Mouse (Mus musculus): ENCODE results near the gene Sema3a. TPM values are rescaled to one million over a fixed set of nuclear protein-coding genes. Genes with fewer than 3 reads are reported as not detected.
A peak's percentile ranks its signal among the peaks of the same experiment; 100 is the strongest.

Sema3a gene
- polyA plus RNA-seq, 1 experiment = 13.3 TPM

DNA sequence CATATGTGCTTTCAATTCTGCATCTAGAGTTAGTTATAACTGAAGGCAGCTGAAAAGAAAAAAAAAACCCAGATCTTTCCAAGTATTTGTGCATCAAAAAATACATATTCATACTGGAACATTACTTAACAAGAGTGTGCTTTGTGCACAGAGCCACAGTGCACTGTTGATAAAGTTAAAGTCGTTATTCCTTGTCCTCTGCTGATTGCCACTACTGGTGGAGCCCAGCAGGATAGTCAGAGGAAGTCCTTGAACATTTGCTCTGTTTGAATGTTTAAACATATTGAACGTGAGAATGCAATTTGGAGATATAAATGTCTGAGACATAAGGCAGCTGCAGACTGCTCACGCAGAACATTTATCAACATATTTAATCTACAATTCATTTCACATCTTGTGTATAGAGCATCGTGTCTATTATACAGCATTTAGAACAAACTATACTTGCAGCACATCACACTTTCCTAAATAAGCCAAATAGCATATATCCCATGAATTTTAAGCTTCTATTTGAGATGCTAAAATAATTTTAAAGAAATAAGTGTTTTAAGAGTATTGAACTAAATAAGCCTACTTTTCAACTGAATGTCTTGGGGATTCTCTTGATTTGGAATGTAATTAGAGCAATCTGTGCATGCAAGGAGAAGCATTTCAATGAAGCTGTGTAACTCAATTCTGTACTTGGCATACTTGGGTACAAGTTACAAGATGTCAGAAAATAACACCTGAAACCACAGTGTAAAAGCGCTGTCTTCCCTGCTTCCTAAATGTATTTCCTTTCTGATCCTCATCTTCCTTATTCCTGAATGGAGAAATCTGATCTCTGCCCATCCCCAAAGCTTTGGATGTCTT, 32.8 kb downstream of the Sema3a start:
- TF ChIP-seq CTCF (IDR thresholded peaks at IDR 0.05; ENCODE audit: borderline replicate concordance, extremely low read depth, insufficient read depth, insufficient read length) (no peak), POLR2A (IDR thresholded peaks at IDR 0.05; ENCODE audit: borderline replicate concordance, extremely low read depth, insufficient read depth, insufficient read length, poor library complexity, severe bottlenecking) (no peak)
- DNase-seq (ENCODE audit: low read depth) = peak; percentile 11

DNA sequence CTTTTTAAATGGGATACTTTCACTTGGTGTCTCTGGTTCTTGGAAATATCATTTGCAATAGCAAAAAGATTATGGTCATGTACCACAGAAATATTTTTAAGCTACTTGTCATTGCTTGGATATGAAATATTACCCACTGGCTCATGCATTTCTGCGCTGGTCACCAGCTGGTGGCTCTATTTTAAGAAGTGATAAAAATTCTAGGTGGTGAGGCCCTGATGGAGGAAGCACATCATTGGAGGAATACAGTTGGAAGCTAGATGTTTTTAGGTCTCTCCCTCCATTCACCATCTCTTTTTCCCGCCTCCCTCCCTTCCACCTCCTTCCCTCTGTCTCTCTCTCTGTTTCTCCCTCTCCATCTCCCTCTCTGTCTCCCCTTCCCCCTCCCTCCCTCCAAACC, 57.0 kb downstream of the Sema3a start:
- TF ChIP-seq CTCF (IDR thresholded peaks at IDR 0.05; ENCODE audit: borderline replicate concordance, extremely low read depth, insufficient read depth, insufficient read length) (no peak), POLR2A (IDR thresholded peaks at IDR 0.05; ENCODE audit: borderline replicate concordance, extremely low read depth, insufficient read depth, insufficient read length, poor library complexity, severe bottlenecking) (no peak)
- no peak for DNase-seq (ENCODE audit: low read depth)

DNA sequence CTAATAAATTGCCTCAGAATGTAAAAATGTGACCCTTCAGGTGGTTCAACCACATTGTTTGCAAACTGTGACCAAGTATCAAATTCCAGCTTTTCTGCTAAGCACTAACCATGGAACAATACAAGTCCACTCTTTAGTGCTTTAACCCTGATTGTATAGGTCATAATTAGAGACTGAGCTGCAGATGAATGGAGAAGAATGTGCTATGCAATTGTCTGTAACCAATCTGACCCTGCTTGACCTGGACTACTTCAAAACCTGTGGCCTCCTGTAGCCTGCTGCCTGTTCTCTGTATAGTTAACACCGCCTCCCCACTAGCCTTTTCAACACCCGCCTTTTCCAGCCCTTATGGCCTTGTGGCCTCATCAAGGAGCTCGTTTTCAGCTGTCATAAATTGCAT, 72.7 kb downstream of the Sema3a start:
- no peak for TF ChIP-seq POLR2A (IDR thresholded peaks at IDR 0.05; ENCODE audit: borderline replicate concordance, extremely low read depth, insufficient read depth, insufficient read length, poor library complexity, severe bottlenecking)
- no peak for TF ChIP-seq CTCF (IDR thresholded peaks at IDR 0.05; ENCODE audit: borderline replicate concordance, extremely low read depth, insufficient read depth, insufficient read length)
- DNase-seq (ENCODE audit: low read depth) = peak; percentile 5

DNA sequence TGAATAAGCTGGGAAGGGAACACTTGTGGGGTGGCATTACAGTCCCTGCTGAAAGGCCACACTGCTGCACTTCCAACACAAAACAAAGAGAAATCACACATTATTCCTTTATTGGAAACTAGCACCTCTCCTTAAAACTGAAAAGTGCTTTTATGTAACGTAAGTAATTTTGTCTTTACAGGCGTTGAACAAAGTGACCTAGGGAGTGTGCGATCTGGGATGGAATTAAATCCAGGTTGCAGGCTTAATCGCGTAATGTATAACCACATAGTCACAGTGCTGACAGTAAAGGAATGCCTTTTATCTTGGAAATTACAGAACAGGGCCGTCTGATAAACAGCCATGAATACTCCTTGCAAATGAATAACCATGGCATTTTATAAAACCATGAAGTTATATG, 74.5 kb downstream of the Sema3a start:
- TF ChIP-seq CTCF (IDR thresholded peaks at IDR 0.05; ENCODE audit: borderline replicate concordance, extremely low read depth, insufficient read depth, insufficient read length) (no peak), POLR2A (IDR thresholded peaks at IDR 0.05; ENCODE audit: borderline replicate concordance, extremely low read depth, insufficient read depth, insufficient read length, poor library complexity, severe bottlenecking) (no peak)
- DNase-seq (ENCODE audit: low read depth) = peak; percentile 7

DNA sequence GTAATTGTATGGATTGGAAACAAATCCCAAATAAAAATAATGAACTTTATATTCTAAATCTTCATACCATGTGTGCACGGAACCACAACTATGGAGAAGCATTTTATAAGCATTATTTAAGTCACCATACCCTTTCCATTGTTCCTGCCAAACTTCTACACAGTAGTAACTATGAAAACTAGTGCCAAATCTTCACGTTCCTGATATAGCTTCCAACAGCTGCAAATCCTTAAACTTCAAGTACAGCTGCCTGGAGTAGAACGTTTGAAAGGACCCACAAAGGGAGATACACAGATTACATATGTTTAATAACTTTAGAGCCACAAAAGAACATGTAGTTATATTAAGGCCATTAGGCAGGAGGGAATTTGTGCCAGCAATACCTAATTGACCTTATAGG, 130.1 kb downstream of the Sema3a start:
- TF ChIP-seq POLR2A (IDR thresholded peaks at IDR 0.05; ENCODE audit: borderline replicate concordance, extremely low read depth, insufficient read depth, insufficient read length, poor library complexity, severe bottlenecking) (no peak), CTCF (IDR thresholded peaks at IDR 0.05; ENCODE audit: borderline replicate concordance, extremely low read depth, insufficient read depth, insufficient read length) (no peak)
- no peak for DNase-seq (ENCODE audit: low read depth)

DNA sequence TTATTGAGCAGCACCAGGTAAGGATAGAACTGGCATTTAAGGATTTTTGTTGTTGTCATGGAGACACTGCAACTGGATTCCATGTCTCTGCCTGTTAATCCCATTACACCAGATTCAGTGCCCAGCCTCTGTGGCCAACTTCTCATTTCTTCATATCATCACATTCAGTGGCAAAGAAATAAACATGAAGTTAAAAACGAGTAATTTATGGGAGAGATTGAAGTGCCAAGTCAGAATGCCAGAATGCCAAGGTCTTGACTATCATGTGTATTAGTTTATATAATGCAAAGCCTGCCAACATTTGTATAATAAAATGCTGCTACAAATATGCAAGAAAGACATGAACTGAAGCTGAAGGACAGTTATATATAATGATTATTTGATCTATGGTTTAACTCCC, 131.1 kb downstream of the Sema3a start:
- no peak for DNase-seq (ENCODE audit: low read depth)
- TF ChIP-seq CTCF (IDR thresholded peaks at IDR 0.05; ENCODE audit: borderline replicate concordance, extremely low read depth, insufficient read depth, insufficient read length) (no peak), POLR2A (IDR thresholded peaks at IDR 0.05; ENCODE audit: borderline replicate concordance, extremely low read depth, insufficient read depth, insufficient read length, poor library complexity, severe bottlenecking) (no peak)

DNA sequence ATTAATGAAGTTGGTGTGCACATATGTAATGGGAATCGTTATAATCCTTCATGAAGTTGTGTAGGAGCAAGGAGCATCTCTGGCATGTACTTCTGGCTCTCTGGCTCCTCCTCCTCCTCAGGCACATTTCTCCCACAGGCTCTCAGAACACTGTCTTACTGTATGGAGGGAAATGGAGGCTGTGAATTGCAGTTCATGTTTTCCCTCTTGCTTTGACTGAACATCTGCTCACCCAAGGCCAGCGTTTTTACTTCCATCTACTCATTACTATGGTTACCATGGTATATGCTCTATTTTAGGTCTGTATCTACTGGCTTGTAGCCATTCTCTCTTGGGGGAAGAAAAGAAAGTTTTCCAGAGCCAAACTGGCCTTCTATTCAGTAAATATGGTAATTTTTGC, 137.9 kb downstream of the Sema3a start:
- no peak for TF ChIP-seq CTCF (IDR thresholded peaks at IDR 0.05; ENCODE audit: borderline replicate concordance, extremely low read depth, insufficient read depth, insufficient read length)
- TF ChIP-seq POLR2A (IDR thresholded peaks at IDR 0.05; ENCODE audit: borderline replicate concordance, extremely low read depth, insufficient read depth, insufficient read length, poor library complexity, severe bottlenecking) = no peak
- peak; percentile 87 for DNase-seq (ENCODE audit: low read depth)

DNA sequence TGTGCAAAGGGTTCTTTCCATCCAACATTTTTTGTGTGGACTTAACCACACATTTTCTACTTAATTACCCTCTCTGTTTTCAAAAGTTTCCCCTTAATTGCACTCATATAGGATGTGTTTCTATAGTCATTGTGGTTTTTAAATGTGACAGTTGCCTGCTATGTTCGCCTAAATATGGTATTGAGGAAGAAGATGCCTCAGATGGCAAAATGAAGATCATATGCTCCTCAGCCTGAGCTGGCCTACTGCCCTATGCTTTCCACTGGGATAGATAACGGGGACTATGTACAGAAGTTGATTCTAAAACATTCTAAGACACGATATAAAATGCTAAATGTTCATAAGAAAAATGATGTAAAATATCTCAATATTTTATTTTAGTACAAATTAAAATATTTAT, 138.3 kb downstream of the Sema3a start:
- TF ChIP-seq POLR2A (IDR thresholded peaks at IDR 0.05; ENCODE audit: borderline replicate concordance, extremely low read depth, insufficient read depth, insufficient read length, poor library complexity, severe bottlenecking) = no peak
- TF ChIP-seq CTCF (IDR thresholded peaks at IDR 0.05; ENCODE audit: borderline replicate concordance, extremely low read depth, insufficient read depth, insufficient read length) = no peak
- DNase-seq (ENCODE audit: low read depth) = no peak

DNA sequence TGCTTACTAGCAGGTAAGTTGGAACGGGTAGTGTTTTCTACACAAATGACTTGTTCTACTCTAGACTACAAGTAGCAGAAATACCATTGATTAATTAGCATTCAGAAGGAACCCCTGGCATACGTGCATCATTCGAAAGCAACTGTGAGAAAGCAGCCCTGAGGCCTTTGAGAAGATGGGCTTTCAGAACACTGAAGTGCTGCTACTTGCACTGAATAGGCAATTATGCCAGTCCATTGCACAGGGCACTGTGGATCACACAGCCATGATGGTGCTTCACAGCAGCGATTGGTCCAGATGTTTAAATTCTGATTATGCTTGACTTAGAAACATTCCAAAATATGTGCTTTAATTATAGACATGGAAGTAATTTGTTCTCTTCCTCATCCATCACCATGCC, 187.5 kb downstream of the Sema3a start:
- DNase-seq (ENCODE audit: low read depth) = peak; percentile 86
- no peak for TF ChIP-seq CTCF (IDR thresholded peaks at IDR 0.05; ENCODE audit: borderline replicate concordance, extremely low read depth, insufficient read depth, insufficient read length)

DNA sequence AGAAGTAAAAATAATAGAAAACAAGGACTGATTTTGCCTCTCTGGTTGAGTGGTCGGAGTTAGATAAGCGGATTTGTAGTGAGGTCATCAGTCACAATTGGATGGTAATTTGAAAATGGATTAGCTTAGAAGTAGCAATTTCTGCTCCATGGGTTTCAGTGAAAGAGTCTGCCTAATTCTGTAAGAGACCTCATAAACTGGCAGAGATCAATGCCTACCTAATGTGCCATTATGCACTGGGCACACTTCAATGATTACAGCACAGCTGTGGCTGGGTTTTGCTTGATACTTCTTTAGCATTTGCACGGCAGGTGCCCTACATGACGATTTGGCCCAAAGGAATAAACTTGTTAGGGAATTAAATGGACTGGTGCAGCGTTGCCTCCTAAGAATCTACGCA, 188.8 kb downstream of the Sema3a start:
- DNase-seq (ENCODE audit: low read depth) = peak; percentile 84
- TF ChIP-seq CTCF (IDR thresholded peaks at IDR 0.05; ENCODE audit: borderline replicate concordance, extremely low read depth, insufficient read depth, insufficient read length) = no peak
- no peak for TF ChIP-seq POLR2A (IDR thresholded peaks at IDR 0.05; ENCODE audit: borderline replicate concordance, extremely low read depth, insufficient read depth, insufficient read length, poor library complexity, severe bottlenecking)

DNA sequence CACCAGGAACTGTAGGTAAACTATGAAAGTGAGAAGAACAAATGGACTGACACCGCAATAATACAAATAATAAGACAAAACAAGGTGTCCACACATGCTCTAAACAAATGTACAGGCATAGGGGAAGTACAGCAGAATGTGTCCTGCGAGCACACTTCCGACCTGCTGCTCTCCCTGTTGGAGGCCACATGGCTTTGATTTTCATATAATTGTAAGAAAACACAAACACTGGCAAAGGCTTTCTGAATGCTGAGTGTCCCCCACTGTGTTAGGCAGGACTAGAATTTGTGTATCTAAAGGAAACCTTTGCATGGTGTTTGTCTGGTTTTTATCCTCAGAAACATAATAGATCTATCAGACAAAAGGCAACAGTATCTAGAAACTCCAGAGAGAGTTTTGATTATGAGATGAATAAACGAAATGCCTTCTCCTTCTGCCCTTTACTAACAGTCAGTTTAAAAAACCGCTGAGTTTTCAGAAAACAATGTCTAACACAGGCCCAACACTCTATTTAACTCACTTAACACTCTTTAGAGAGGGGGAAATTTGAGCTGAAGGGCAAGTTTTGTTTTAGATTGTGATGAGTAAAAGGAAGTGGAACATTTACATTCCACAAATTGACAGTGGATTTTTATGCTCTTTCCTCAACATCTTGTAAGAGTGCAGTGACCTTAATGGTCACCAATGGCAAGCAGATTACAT, 193.7 kb downstream of the Sema3a start:
- TF ChIP-seq CTCF (IDR thresholded peaks at IDR 0.05; ENCODE audit: borderline replicate concordance, extremely low read depth, insufficient read depth, insufficient read length) = no peak
- no peak for TF ChIP-seq POLR2A (IDR thresholded peaks at IDR 0.05; ENCODE audit: borderline replicate concordance, extremely low read depth, insufficient read depth, insufficient read length, poor library complexity, severe bottlenecking)
- peak; percentile 32 for DNase-seq (ENCODE audit: low read depth)

DNA sequence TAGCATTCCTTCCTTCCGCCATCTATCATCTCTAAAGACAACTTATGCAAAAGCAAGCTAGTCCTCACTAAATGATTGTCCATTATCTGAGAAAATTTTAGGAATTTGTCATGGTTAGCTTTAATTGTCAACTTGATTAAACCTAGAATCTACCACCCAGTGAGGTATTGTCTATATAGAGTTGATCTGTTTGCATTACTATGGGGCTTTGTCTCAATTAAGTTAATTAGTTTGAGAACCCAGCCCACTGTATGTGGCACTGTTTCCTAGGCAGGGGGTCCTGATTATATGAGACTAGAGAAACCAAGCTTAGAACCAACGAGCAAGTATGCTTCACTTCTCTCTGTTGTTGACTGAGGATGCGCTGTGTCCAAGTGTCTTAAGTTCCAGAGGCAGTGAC, 194.9 kb downstream of the Sema3a start:
- TF ChIP-seq CTCF (IDR thresholded peaks at IDR 0.05; ENCODE audit: borderline replicate concordance, extremely low read depth, insufficient read depth, insufficient read length) = no peak
- no peak for TF ChIP-seq POLR2A (IDR thresholded peaks at IDR 0.05; ENCODE audit: borderline replicate concordance, extremely low read depth, insufficient read depth, insufficient read length, poor library complexity, severe bottlenecking)
- no peak for DNase-seq (ENCODE audit: low read depth)

Measured in brain, embryonic 14.5 days (tissue).